Mouse (Mus musculus) liver, embryonic 14.5 days (tissue): Measurements from ENCODE around the gene Cnih1.

Source experiments
- CTCF ChIP-seq: IDR thresholded peaks from 2 replicates; pipeline ENCODE4 v1.5.1; 2016; ENCODE audit warnings: antibody characterized with exemption, low read depth, control low read depth
- EP300 ChIP-seq: IDR thresholded peaks from 2 replicates; pipeline ENCODE4 v1.6.1; 2016; ENCODE audit warnings: antibody characterized with exemption, low read depth

- TF ChIP-seq EP300 (no peak), CTCF (no peak)
Observed at GRCm38 (mm10) chr14:46736366-46736765, 51.8 kb downstream of the Cnih1 start.
